Mouse (Mus musculus): ENCODE measurements at regions not wholly inside any gene's neighbourhood (a gene's known extent, or its start where the extent isn't known, plus 50 kb on each side); places are given as distances from the start of the nearest gene placed in this dataset.

DNA sequence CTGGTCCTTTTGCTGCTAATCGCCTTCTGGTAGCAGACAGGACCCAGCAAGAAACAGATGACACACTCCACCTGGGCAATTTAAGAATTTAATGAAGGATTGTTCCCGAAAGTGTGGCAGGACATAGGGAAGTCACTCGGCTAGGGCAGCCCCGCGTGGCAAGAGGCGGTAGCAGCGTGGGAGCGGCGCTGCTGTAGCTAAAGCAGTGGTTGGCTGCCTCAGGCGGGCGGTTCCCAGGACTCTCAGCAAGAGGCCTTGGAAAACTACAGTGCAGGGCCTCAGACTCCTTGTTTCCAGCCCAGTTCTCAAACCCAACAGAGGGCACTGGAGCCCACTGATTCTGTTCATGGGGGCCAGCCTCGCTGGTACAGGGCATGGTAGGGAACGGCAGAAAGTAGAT, 154.2 kb upstream of the Usp9x start:
- TF ChIP-seq CTCF (IDR thresholded peaks at IDR 0.05; ENCODE audit: insufficient read depth, low read length) (no peak), POLR2A (IDR thresholded peaks at IDR 0.05; ENCODE audit: borderline replicate concordance, extremely low read depth, low read depth, low read length) (no peak)
